Mouse (Mus musculus): ENCODE results near the gene Gucy2e. TPM values are rescaled to one million over a fixed set of nuclear protein-coding genes. Genes with fewer than 3 reads are reported as not detected.

Gucy2e gene
- polyA plus RNA-seq, 1 experiment from 2014 or later: 0.07 TPM

DNA sequence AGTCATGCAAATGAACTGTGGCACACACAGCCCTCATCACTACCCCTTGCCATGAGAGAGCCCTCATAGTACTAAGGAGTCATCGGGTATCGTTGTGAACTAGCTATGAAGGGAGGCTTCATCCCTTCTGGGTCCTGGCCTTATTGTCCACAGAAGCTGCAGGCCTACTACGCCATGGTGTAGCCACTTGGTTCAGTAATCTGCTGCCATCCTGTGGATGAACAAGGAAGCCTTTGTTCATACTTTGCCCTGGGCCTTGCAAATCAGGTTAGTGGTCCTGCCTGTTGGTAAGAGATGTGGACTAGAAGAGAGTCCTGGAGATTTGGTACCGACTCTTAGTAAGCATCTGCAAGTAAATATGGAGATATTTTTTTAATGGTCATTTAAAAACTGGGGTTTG, 6.4 kb downstream of the Gucy2e start:
- H3K27me3 ChIP-seq (ENCODE audit: control insufficient read depth, insufficient read depth, low read length): peaks cover under 1% of the 10 kb centered on the region; the same call in 1 of the 2 replicates
- H3K4me1 ChIP-seq (replicated peaks; ENCODE audit: control insufficient read depth, insufficient read depth, low read length): no peaks in the 10 kb centered on the region; the same call in 1 of the 2 replicates
- no peak overlapping the region for H3K4me3 ChIP-seq (ENCODE audit: low read depth, low read length)
- 79% methylated on average over 4 of the region's 4 CpGs for WGBS
- H3K9me3 ChIP-seq (ENCODE audit: control insufficient read depth, low read length): no peaks in the 10 kb centered on the region
- no peak for ATAC-seq (replicated peaks; ENCODE audit: low FRiP score)
- H3K4me2 ChIP-seq (ENCODE audit: low read depth, low read length, severe bottlenecking): no peak overlapping the region
- no peak overlapping the region for H3K9ac ChIP-seq (ENCODE audit: low read length)
- H3K27ac ChIP-seq (ENCODE audit: low read depth, low read length): no peak overlapping the region
- H3K36me3 ChIP-seq (ENCODE audit: control insufficient read depth, insufficient read depth, low read length): no peaks in the 10 kb centered on the region
- DNase-seq (ENCODE audit: low spot score): no peak

DNA sequence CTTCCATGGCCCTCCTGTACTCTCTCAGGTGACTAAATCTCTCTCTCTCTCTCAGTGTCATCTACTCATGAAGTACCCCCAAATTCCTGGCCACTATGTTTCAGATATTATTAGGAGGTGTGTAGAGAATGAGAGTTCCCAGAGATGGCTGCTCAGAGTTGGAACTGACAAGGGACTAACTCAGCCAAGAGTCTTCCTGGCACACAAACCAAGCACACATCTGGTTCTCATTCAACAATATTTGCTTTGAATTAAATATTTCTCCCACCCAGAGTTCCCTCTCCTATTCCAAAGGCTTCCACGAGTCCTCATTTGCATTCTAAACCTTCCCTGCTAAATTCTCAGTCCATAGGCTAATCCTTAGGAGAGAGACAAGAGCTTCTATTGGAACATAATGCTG, 11.1 kb downstream of the Gucy2e start:
- Histone ChIP-seq H3K27me3 (ENCODE audit: control insufficient read depth, insufficient read depth, low read length) (no peaks in the 10 kb centered on the region), H3K9me3 (ENCODE audit: control insufficient read depth, low read length) (no peaks in the 10 kb centered on the region), H3K4me3 (ENCODE audit: low read depth, low read length) (no peak overlapping the region), H3K36me3 (ENCODE audit: control insufficient read depth, insufficient read depth, low read length) (no peaks in the 10 kb centered on the region), H3K4me2 (ENCODE audit: low read depth, low read length, severe bottlenecking) (no peak overlapping the region), H3K27ac (ENCODE audit: low read depth, low read length) (no peak overlapping the region), H3K9ac (ENCODE audit: low read length) (no peak overlapping the region), H3K4me1 (replicated peaks; ENCODE audit: control insufficient read depth, insufficient read depth, low read length) (no peaks in the 10 kb centered on the region)
- WGBS: 82% methylated on average over 1 of the region's 1 CpGs
- DNase-seq (ENCODE audit: low spot score) (no peak), ATAC-seq (replicated peaks; ENCODE audit: low FRiP score) (no peak)

DNA sequence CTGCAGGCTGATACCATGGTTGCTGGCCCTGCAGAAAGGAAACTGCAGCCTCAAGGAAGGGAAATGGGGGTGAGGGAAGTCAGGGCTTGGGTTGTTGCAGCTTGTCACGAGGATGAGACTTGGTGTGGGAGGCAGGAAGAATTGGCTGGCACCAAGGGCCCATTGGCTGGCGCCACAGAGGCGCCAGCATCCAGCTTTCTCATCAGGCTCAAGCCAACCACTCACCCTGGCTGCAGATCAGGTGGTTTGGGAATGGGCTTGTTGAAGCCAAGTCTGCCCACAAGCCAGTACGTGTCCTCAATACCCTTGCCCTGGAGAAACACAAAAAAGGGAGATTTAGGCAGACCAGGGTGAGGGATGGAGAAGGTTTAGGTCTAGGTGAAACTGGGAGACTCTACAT, 13.7 kb downstream of the Gucy2e start:
- Histone ChIP-seq H3K4me3 (ENCODE audit: low read depth, low read length) (no peak overlapping the region), H3K4me2 (ENCODE audit: low read depth, low read length, severe bottlenecking) (no peak overlapping the region), H3K27me3 (ENCODE audit: control insufficient read depth, insufficient read depth, low read length) (no peaks in the 10 kb centered on the region), H3K9me3 (ENCODE audit: control insufficient read depth, low read length) (no peaks in the 10 kb centered on the region), H3K9ac (ENCODE audit: low read length) (no peak overlapping the region), H3K4me1 (replicated peaks; ENCODE audit: control insufficient read depth, insufficient read depth, low read length) (no peaks in the 10 kb centered on the region), H3K27ac (ENCODE audit: low read depth, low read length) (no peak overlapping the region), H3K36me3 (ENCODE audit: control insufficient read depth, insufficient read depth, low read length) (no peaks in the 10 kb centered on the region)
- DNase-seq (ENCODE audit: low spot score) (no peak), ATAC-seq (replicated peaks; ENCODE audit: low FRiP score) (no peak)
- 83% methylated on average over 4 of the region's 4 CpGs for WGBS

DNA sequence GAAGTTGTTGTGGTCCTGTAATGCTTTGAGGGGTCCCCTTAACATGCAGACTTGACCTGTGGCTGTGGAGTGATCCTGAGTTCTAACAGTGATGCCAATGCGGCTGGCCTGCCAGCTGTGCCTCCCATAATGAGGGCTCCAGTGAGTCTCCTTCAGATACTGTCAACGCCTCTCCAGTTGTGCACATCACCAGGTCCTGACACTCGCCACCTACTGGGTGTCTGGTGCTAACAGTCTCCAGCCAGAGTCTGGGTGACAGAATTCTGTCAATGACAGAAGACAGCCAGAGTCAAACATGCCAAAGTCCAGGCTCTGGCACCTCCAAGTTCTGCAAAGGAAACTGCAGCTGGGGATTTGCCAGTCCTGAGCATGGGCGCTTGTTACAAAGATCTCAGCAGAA, 15.8 kb downstream of the Gucy2e start:
- Histone ChIP-seq H3K27ac (ENCODE audit: low read depth, low read length) (no peak overlapping the region), H3K36me3 (ENCODE audit: control insufficient read depth, insufficient read depth, low read length) (no peaks in the 10 kb centered on the region), H3K4me1 (replicated peaks; ENCODE audit: control insufficient read depth, insufficient read depth, low read length) (no peaks in the 10 kb centered on the region), H3K27me3 (ENCODE audit: control insufficient read depth, insufficient read depth, low read length) (no peaks in the 10 kb centered on the region), H3K4me3 (ENCODE audit: low read depth, low read length) (no peak overlapping the region), H3K4me2 (ENCODE audit: low read depth, low read length, severe bottlenecking) (no peak overlapping the region), H3K9ac (ENCODE audit: low read length) (no peak overlapping the region), H3K9me3 (ENCODE audit: control insufficient read depth, low read length) (no peaks in the 10 kb centered on the region)
- no peak for ATAC-seq (replicated peaks; ENCODE audit: low FRiP score)
- DNase-seq (ENCODE audit: low spot score): no peak
- WGBS: 74% methylated on average over 4 of the region's 4 CpGs

DNA sequence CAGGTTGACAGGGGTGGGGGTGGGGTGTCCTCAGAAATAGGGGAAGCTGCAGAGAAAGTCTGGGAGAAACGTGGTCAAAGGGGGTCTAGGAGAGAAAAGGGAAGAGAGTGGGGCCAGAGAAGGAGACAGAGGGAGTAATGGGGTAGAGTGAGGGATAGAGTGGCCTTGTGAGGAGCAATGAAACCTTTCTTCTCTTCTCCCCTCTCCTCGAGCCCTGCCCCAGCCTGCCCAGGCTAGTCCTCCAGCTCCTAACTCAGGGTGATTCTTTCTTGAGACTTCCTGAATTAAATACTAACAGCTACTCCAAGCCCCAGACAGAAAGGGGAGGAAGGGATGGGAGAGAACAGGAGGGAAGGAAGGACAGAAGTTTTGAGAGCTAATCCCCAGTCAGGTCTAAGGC, 18.2 kb downstream of the Gucy2e start:
- no peak overlapping the region for H3K4me2 ChIP-seq (ENCODE audit: low read depth, low read length, severe bottlenecking)
- H3K27ac ChIP-seq (ENCODE audit: low read depth, low read length): no peak overlapping the region
- H3K36me3 ChIP-seq (ENCODE audit: control insufficient read depth, insufficient read depth, low read length): no peaks in the 10 kb centered on the region
- no peak overlapping the region for H3K4me3 ChIP-seq (ENCODE audit: low read depth, low read length)
- DNase-seq (ENCODE audit: low spot score): no peak
- no peaks in the 10 kb centered on the region for H3K27me3 ChIP-seq (ENCODE audit: control insufficient read depth, insufficient read depth, low read length)
- WGBS: 67% methylated on average over 2 of the region's 2 CpGs
- H3K4me1 ChIP-seq (replicated peaks; ENCODE audit: control insufficient read depth, insufficient read depth, low read length): no peaks in the 10 kb centered on the region
- no peak for ATAC-seq (replicated peaks; ENCODE audit: low FRiP score)
- H3K9me3 ChIP-seq (ENCODE audit: control insufficient read depth, low read length): no peaks in the 10 kb centered on the region
- no peak overlapping the region for H3K9ac ChIP-seq (ENCODE audit: low read length)

DNA sequence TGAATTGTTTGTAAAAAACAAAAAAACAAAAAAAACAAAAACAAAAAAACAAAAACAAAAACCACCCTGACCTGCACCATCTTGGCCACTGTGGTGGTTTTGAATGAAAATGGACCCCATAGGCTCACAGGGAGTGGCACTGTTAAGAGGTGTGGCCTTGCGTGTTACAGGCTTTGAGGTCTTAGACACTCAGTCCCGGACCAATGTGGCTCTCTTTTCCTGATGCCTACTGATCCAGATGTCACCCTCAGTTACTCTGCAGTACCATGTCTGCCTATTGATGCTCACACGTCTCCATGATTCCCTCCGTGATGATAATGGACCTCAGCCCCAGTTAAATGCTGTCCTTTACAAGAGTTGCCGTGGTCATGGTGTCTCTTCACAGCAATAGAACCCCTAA, 19.4 kb downstream of the Gucy2e start:
- WGBS: 88% methylated on average over 5 of the region's 5 CpGs
- H3K36me3 ChIP-seq (ENCODE audit: control insufficient read depth, insufficient read depth, low read length): no peaks in the 10 kb centered on the region
- ATAC-seq (replicated peaks; ENCODE audit: low FRiP score) (no peak), DNase-seq (ENCODE audit: low spot score) (no peak)
- H3K9ac ChIP-seq (ENCODE audit: low read length): no peak overlapping the region
- H3K9me3 ChIP-seq (ENCODE audit: control insufficient read depth, low read length): no peaks in the 10 kb centered on the region
- H3K4me2 ChIP-seq (ENCODE audit: low read depth, low read length, severe bottlenecking): no peak overlapping the region
- H3K27me3 ChIP-seq (ENCODE audit: control insufficient read depth, insufficient read depth, low read length): no peaks in the 10 kb centered on the region
- H3K4me3 ChIP-seq (ENCODE audit: low read depth, low read length): no peak overlapping the region
- no peak overlapping the region for H3K27ac ChIP-seq (ENCODE audit: low read depth, low read length)
- H3K4me1 ChIP-seq (replicated peaks; ENCODE audit: control insufficient read depth, insufficient read depth, low read length): no peaks in the 10 kb centered on the region

DNA sequence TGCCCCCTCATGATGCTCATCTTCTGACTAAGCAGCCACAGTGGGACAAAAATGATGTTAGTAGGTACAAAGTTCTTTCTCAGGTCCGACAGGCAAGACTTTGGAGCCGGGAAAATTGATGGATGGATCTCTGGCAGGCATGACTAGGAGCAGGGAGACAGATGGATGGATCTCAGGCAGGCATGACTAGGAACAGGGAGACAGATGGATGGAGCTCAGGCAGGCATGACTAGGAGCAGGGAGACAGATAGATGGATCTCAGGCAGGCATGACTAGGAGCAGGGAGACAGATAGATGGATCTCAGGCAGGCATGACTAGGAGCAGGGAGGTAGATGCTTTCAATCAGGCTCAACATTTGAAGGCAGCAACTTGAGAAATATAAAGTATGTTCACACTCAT, 25.4 kb downstream of the Gucy2e start:
- H3K4me1 ChIP-seq (replicated peaks; ENCODE audit: control insufficient read depth, insufficient read depth, low read length): no peaks in the 10 kb centered on the region
- H3K4me3 ChIP-seq (ENCODE audit: low read depth, low read length): no peak overlapping the region
- H3K9ac ChIP-seq (ENCODE audit: low read length): no peak overlapping the region
- 54% methylated on average over 2 of the region's 2 CpGs for WGBS
- no peaks in the 10 kb centered on the region for H3K36me3 ChIP-seq (ENCODE audit: control insufficient read depth, insufficient read depth, low read length)
- no peak overlapping the region for H3K4me2 ChIP-seq (ENCODE audit: low read depth, low read length, severe bottlenecking)
- H3K27ac ChIP-seq (ENCODE audit: low read depth, low read length): no peak overlapping the region
- no peaks in the 10 kb centered on the region for H3K27me3 ChIP-seq (ENCODE audit: control insufficient read depth, insufficient read depth, low read length)
- DNase-seq (ENCODE audit: low spot score) (no peak), ATAC-seq (replicated peaks; ENCODE audit: low FRiP score) (no peak)
- no peaks in the 10 kb centered on the region for H3K9me3 ChIP-seq (ENCODE audit: control insufficient read depth, low read length)

DNA sequence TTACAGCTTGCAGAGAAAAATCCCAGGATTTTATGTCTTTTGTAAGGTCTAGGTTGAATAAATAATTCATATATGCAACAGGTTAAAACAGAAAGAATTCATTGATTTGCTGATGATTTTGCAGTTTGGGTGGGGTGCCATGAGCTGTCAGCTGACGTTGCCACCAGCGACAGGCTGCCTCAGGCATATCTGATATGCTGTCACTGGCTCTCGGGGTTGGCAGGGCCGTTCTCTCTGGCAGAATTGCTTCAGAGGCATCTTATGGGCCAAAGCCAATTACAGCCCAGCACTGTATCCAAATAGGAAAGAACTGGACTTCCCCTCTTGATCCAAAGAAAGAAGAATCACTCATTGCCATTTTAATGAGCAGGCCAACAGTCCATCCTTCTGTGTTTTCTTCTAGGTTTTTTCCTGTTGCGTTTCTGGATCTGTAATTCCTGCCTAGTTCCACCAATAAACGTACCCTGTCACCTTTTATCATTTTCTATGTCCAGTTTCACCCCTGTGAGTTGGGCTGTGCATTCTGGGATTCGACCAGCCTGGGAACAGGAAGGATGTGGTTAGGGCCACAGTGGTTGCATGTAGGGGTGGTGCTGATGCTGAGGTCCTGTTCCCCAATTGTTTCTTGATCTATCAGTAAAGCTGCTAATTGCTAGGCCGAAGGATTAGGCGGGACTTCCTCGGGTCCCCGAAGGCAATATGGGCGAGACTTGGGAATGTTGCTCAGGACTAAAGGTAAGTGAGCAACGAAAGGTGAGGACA, 34.2 kb downstream of the Gucy2e start:
- no peak overlapping the region for H3K4me3 ChIP-seq (ENCODE audit: low read depth, low read length)
- no peaks in the 10 kb centered on the region for H3K36me3 ChIP-seq (ENCODE audit: control insufficient read depth, insufficient read depth, low read length)
- H3K4me2 ChIP-seq (ENCODE audit: low read depth, low read length, severe bottlenecking): no peak overlapping the region
- no peak overlapping the region for H3K9ac ChIP-seq (ENCODE audit: low read length)
- H3K9me3 ChIP-seq (ENCODE audit: control insufficient read depth, low read length): no peaks in the 10 kb centered on the region
- no peak overlapping the region for H3K27ac ChIP-seq (ENCODE audit: low read depth, low read length)
- H3K27me3 ChIP-seq (ENCODE audit: control insufficient read depth, insufficient read depth, low read length): peaks cover 3% of the 10 kb centered on the region
- no peak for ATAC-seq (replicated peaks; ENCODE audit: low FRiP score)
- 85% methylated on average over 13 of the region's 13 CpGs for WGBS
- no peaks in the 10 kb centered on the region for H3K4me1 ChIP-seq (replicated peaks; ENCODE audit: control insufficient read depth, insufficient read depth, low read length)
- no peak for DNase-seq (ENCODE audit: low spot score)

DNA sequence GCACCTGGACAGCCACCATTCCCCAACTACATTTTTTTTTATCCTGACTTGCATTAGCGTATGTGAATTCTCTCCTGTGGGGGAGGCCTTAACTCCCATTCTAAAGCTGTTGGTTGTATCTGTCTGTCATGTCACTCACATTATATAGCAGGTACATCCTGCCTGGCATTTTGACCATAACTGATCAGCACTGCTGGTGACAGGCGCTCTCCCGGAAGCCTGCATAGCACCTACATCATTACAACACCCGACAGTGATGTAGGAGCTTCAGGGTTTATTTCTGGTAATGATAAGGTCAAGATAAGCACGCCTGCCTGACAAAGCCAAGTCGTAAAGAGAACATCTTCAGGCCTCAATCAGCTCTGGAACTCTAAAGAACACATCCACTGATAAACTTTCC, 36.6 kb downstream of the Gucy2e start:
- no peak overlapping the region for H3K9ac ChIP-seq (ENCODE audit: low read length)
- H3K4me3 ChIP-seq (ENCODE audit: low read depth, low read length): no peak overlapping the region
- H3K4me1 ChIP-seq (replicated peaks; ENCODE audit: control insufficient read depth, insufficient read depth, low read length): 0 out of 2 replicates have a peak, but pooled peaks cover 3% of the 10 kb centered on the region
- ATAC-seq (replicated peaks; ENCODE audit: low FRiP score) (no peak), DNase-seq (ENCODE audit: low spot score) (no peak)
- H3K9me3 ChIP-seq (ENCODE audit: control insufficient read depth, low read length): no peaks in the 10 kb centered on the region
- no peak overlapping the region for H3K4me2 ChIP-seq (ENCODE audit: low read depth, low read length, severe bottlenecking)
- H3K36me3 ChIP-seq (ENCODE audit: control insufficient read depth, insufficient read depth, low read length): no peaks in the 10 kb centered on the region
- peaks cover 19% of the 10 kb centered on the region for H3K27me3 ChIP-seq (ENCODE audit: control insufficient read depth, insufficient read depth, low read length)
- no peak overlapping the region for H3K27ac ChIP-seq (ENCODE audit: low read depth, low read length)
- WGBS: 81% methylated on average over 6 of the region's 6 CpGs

Measured in forebrain, embryonic 11.5 days (tissue).